Mouse (Mus musculus): ENCODE measurements around the gene Shisa5.

The Shisa5 gene

DNA sequence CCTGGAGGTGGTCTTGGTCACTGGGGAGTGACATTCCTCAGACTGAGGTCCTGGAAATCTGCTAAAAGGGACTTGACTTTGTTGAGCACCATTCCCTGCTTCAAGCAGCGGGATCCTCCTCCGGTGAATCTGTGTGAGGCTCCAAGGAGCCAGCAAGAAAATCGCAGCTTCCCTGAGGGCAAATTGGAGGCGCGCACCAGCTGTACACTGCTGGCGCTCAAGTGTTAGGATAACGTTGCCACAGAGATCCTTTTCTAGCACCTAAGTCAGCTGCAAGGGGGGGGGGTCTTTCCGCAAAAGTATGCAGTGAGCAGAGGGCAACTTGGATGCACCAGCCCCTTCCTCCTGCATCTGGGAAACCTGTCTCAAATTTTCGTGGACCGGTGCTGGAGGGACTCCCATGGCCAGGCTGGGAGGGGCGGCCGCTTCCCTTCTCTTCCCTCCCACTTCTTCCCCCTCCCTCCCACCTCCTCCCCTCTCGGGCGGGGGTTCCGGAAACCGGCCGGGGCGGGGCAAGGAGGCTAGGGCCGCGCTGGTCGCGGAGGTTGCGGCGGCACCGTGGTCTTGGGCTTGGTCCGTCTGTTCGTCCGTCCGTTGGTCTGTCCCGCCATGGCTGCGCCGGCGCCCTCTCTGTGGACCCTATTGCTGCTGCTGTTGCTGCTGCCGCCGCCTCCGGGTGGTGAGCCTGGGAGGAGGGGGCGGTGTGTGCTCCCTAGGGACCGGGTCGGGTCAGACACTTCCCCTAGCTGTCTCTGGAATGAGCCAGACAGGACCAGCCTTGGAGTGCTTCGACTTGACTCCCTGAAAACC is at the start of gene Shisa5:
TSS of gene Shisa5 (plus strand) at position 480 of the 810 bp plus-strand sequence.
- DNase-seq (ENCODE audit: low read depth, low spot score), result peak; percentile 88

- no peak for DNase-seq (ENCODE audit: low read depth, low spot score)
These were observed 48.4 kb upstream of the Shisa5 start for GRCm38 (mm10) chr9:108989802-108990461.

GRCm38 (mm10) chr9:108990462-108990820 is 47.9 kb upstream of the Shisa5 start:
- no peak for DNase-seq (ENCODE audit: low read depth, low spot score)

GRCm38 (mm10) chr9:108991428-108992084 is 46.8 kb upstream of the Shisa5 start, which contains the start of gene Pfkfb4:
Gene Pfkfb4 (plus strand): TSS chr9:108991778.
- DNase-seq (ENCODE audit: low read depth, low spot score), result peak; percentile 100

DNA sequence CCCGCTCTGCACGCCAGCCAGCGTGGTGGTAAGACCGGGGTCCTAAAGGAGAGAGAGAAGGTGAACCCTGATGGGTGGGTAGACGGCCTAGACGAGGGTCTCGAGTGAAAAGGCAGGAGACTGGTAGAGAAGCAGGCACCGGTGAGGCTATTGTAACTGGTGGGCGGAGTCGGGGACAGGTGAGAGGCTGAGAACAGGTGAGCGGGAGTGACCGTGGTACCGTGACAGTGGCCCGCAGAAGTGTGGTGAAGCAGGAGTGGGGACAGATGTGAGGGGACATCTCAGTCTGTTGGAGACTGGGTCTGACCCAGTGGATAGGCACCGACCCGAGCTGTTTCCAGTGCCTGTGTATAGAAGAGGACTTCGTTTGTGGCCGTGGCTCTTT is 46.3 kb upstream of the Shisa5 start:
- DNase-seq (ENCODE audit: low read depth, low spot score), result no peak

- DNase-seq (ENCODE audit: low read depth, low spot score), result no peak
These were observed 45.6 kb upstream of the Shisa5 start for GRCm38 (mm10) chr9:108992620-108993361.

GRCm38 (mm10) chr9:108996411-108996810 is 42.0 kb upstream of the Shisa5 start:
- DNase-seq (ENCODE audit: low read depth, low spot score), result no peak

- peak; percentile 52 for DNase-seq (ENCODE audit: low read depth, low spot score)
These were observed 39.8 kb upstream of the Shisa5 start for GRCm38 (mm10) chr9:108998287-108999166.

- no peak for DNase-seq (ENCODE audit: low read depth, low spot score)
These were observed 39.2 kb upstream of the Shisa5 start for GRCm38 (mm10) chr9:108999167-108999526.

- DNase-seq (ENCODE audit: low read depth, low spot score), result peak; percentile 86
These were observed 37.6 kb upstream of the Shisa5 start for GRCm38 (mm10) chr9:109000726-109001125.

DNA sequence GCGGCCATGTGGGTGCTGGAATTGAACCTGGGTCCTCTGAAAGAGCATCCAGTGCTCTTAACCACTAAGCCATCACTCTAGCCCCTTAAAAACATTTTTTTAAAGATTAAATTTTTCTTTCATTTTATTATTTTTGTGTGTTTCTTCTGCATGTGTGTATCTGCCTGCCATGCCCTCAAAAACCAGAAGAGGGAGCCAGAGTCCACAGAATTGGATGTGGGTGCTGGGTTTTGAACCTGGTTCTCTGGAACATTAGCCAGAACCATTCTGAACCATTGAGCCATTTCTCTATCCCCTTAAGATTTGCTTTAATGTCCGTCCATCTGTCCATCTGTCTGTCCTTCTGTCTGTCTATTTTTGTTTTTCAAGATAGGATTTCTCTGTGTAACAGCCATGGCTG is 35.2 kb upstream of the Shisa5 start:
- DNase-seq (ENCODE audit: low read depth, low spot score), result peak; percentile 59

DNA sequence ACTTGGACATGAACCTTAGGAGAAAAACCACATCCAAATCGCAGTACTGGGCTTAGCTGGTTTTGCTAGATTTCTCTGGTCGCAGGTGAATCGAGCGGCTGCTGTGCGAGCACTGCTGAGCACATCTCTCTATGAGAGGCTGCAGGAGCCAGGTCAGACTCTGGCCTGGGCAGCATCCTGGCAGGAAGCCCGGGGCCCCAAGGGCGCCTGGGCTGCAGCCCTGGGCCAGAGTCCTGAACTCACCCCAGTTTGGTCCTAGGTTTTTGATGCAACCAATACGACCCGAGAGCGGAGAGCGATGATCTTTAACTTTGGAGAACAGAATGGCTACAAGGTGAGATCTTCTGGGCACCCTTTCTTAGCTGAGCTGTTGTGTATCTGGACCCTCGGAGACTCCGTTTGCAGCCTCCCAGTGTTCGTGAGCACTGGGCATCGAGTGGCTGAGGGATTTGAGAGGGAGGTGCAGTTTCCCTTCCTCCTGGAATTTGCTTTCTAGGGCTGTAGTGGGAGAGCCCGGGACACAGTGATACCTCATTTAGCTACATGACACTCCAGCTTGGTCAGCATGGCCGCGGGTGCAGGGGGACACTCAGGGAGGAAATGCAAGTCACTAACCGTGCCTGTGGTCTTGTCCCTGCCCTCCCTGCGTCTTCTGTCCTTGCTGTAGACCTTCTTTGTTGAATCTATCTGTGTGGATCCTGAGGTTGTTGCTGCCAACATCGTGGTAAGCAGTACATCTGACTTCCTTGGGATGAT is 31.2 kb upstream of the Shisa5 start:
- DNase-seq (ENCODE audit: low read depth, low spot score), result no peak

DNA sequence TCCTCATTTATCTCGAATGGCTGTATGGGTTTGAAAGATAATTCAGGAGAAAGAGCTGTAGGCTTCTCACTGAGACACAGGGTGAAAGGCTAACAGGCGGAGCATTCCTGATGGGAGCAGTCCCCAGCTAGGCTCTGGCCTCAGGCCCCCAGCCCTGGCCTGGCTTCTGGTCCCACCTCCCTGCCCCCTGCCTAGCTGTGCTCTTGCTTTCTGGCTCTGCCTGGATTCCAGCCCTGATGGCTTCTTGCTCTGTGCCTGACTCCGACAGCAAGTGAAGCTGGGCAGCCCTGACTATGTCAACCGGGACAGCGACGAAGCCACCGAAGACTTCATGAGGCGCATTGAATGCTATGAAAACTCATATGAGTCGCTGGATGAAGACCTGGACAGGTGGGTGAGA is 30.3 kb upstream of the Shisa5 start:
- no peak for DNase-seq (ENCODE audit: low read depth, low spot score)

DNA sequence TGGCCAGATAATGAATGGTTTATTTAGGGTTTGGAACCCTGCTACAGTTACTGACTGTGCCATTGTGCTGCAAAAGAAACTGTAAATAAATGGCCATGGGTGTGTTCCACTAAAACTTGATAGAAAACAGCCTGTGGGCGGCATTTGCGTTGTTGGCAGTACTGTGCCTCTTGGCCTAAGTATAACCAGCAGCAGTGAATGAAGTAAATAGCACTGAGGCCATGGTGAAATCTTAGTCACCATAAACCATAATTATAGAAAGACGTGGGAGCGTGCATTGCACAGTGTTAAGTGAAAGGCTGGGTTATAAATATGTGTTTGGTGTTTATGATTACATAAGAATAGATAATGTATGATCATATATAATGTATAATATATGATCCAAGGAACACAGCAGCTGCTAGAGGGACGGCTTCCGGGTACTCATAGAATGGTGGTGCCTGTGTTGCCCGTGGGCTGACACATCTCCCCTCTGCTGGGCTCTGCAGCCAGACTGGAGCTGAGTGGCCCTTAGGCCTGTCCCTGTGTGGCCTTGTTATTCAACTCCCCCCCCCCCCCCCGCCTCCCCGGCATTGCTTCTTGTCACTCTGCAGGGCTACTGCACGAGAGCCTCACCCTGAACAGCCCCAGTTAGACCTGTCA is 29.2 kb upstream of the Shisa5 start:
- DNase-seq (ENCODE audit: low read depth, low spot score), result no peak

- DNase-seq (ENCODE audit: low read depth, low spot score), result no peak
These were observed 28.6 kb upstream of the Shisa5 start for GRCm38 (mm10) chr9:109009636-109010315.

GRCm38 (mm10) chr9:109010316-109010690 is 28.1 kb upstream of the Shisa5 start:
- DNase-seq (ENCODE audit: low read depth, low spot score), result no peak

GRCm38 (mm10) chr9:109015397-109015796 is 23.0 kb upstream of the Shisa5 start:
- no peak for DNase-seq (ENCODE audit: low read depth, low spot score)

DNA sequence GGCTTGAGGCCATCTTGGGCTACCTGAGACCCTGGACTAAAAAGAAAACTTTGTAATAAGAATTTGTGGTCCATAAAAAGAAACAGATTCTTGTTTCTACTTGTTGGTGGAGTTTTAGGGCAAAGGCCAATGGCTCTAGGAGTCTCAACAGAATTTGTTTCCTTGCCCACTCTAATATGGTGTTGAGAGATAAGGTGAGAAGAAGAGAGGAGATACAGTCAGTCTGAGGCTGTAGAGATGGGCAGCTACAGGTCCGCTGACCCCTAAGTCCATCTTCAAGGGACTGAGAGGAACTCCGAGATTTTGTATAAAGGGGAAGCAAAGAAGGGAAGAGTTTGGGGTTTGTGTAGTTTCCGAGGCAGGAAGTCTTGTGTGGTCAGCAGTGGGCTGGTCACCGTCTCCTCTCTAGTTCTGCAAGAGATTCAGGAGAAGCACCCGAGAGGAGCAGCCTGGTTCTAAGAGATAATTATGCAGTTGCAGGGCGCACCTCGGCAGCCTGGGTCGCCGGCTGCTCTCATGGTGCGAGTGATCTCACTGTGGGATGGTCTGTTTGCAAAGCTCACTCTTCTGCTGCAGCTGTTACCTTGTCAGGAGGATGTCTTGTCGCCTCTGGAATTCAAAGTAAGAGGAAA is 21.3 kb upstream of the Shisa5 start:
- DNase-seq (ENCODE audit: low read depth, low spot score), result no peak

- no peak for DNase-seq (ENCODE audit: low read depth, low spot score)
These were observed 16.9 kb upstream of the Shisa5 start for GRCm38 (mm10) chr9:109021428-109021827.

Data from ZHBTc4 (cell line).